Mouse (Mus musculus): Measurements from ENCODE around the gene R3hdml. TPM values are rescaled to one million over a fixed set of nuclear protein-coding genes. Genes with fewer than 3 reads are reported as not detected.

Gene R3hdml
- total and polyA plus RNA-seq, 2 experiments from 2014 or later, result not detected

GRCm38 (mm10) chr2:163503191-163503590 is 11.1 kb downstream of the R3hdml start:
- no peak overlapping the region for H3K27ac ChIP-seq (ENCODE audit: low read depth)
- no peak overlapping the region for H3K9ac ChIP-seq (replicated peaks; ENCODE audit: low read depth, low read length)
- 62% methylated on average over 7 of the region's 7 CpGs for WGBS
- TF ChIP-seq CTCF (IDR thresholded peaks at IDR 0.05; ENCODE audit: low read depth) (no peak), EP300 (IDR thresholded peaks at IDR 0.05; ENCODE audit: low read depth) (no peak)
- H3K9me3 ChIP-seq (replicated peaks; ENCODE audit: control insufficient read depth, low read length), result no peaks in the 10 kb centered on the region
- DNase-seq (ENCODE audit: low spot score), result no peak
- H3K27me3 ChIP-seq (ENCODE audit: control insufficient read depth, insufficient read depth, low read length), result no peaks in the 10 kb centered on the region
- H3K4me1 ChIP-seq (ENCODE audit: control insufficient read depth, insufficient read depth), result no peaks in the 10 kb centered on the region
- H3K36me3 ChIP-seq (replicated peaks; ENCODE audit: control insufficient read depth, insufficient read depth, low read length), result no peaks in the 10 kb centered on the region
- H3K4me2 ChIP-seq (ENCODE audit: low read depth, low read length), result no peak overlapping the region
- ATAC-seq (ENCODE audit: insufficient read depth, low read depth), result no peak
- H3K4me3 ChIP-seq (ENCODE audit: low read depth, low read length), result no peak overlapping the region

- no peak within 1 kb of the TSS for H3K4me3 ChIP-seq (ENCODE audit: low read depth, low read length)
- ATAC-seq (ENCODE audit: insufficient read depth, low read depth) (no peak), DNase-seq (ENCODE audit: low spot score) (no peak)
- no peaks in the 10 kb centered on the region for H3K27me3 ChIP-seq (ENCODE audit: control insufficient read depth, insufficient read depth, low read length)
- no peak for TF ChIP-seq CTCF (IDR thresholded peaks at IDR 0.05; ENCODE audit: low read depth)
- TF ChIP-seq EP300 (IDR thresholded peaks at IDR 0.05; ENCODE audit: low read depth), result no peak
- H3K36me3 ChIP-seq (replicated peaks; ENCODE audit: control insufficient read depth, insufficient read depth, low read length), result no peaks in the 10 kb centered on the region
- WGBS, result 73% methylated on average over 10 of the region's 10 CpGs
- H3K9ac ChIP-seq (replicated peaks; ENCODE audit: low read depth, low read length), result no peak within 1 kb of the TSS
- H3K4me1 ChIP-seq (ENCODE audit: control insufficient read depth, insufficient read depth), result no peaks in the 10 kb centered on the region
- no peak within 1 kb of the TSS for H3K4me2 ChIP-seq (ENCODE audit: low read depth, low read length)
- H3K27ac ChIP-seq (ENCODE audit: low read depth), result no peak within 1 kb of the TSS
- no peaks in the 10 kb centered on the region for H3K9me3 ChIP-seq (replicated peaks; ENCODE audit: control insufficient read depth, low read length)
These were observed 14.3 kb downstream of the R3hdml start, which contains the start of gene Hnf4a for GRCm38 (mm10) chr2:163506300-163507004. Gene Hnf4a, plus strand, starts transcription at chr2:163506808.

GRCm38 (mm10) chr2:163525761-163526243 is 33.7 kb downstream of the R3hdml start:
- DNase-seq (ENCODE audit: low spot score), result no peak
- no peaks in the 10 kb centered on the region for H3K9me3 ChIP-seq (replicated peaks; ENCODE audit: control insufficient read depth, low read length)
- no peak for ATAC-seq (ENCODE audit: insufficient read depth, low read depth)
- TF ChIP-seq CTCF (IDR thresholded peaks at IDR 0.05; ENCODE audit: low read depth) (0 out of 2 replicates have a peak, but pooled peaks have one; percentile 9), EP300 (IDR thresholded peaks at IDR 0.05; ENCODE audit: low read depth) (no peak)
- no peak overlapping the region for H3K27ac ChIP-seq (ENCODE audit: low read depth)
- H3K4me1 ChIP-seq (ENCODE audit: control insufficient read depth, insufficient read depth), result no peaks in the 10 kb centered on the region
- no peaks in the 10 kb centered on the region for H3K36me3 ChIP-seq (replicated peaks; ENCODE audit: control insufficient read depth, insufficient read depth, low read length)
- no peak overlapping the region for H3K4me3 ChIP-seq (ENCODE audit: low read depth, low read length)
- no peak overlapping the region for H3K9ac ChIP-seq (replicated peaks; ENCODE audit: low read depth, low read length)
- WGBS, result 62% methylated on average over 7 of the region's 7 CpGs
- H3K27me3 ChIP-seq (ENCODE audit: control insufficient read depth, insufficient read depth, low read length), result 0 out of 2 replicates have a peak, but pooled peaks cover 4% of the 10 kb centered on the region
- H3K4me2 ChIP-seq (ENCODE audit: low read depth, low read length), result no peak overlapping the region

- DNase-seq (ENCODE audit: low spot score) (no peak), ATAC-seq (ENCODE audit: insufficient read depth, low read depth) (no peak)
- Histone ChIP-seq H3K9me3 (replicated peaks; ENCODE audit: control insufficient read depth, low read length) (no peaks in the 10 kb centered on the region), H3K4me1 (ENCODE audit: control insufficient read depth, insufficient read depth) (no peaks in the 10 kb centered on the region), H3K36me3 (replicated peaks; ENCODE audit: control insufficient read depth, insufficient read depth, low read length) (no peaks in the 10 kb centered on the region), H3K4me2 (ENCODE audit: low read depth, low read length) (no peak overlapping the region), H3K9ac (replicated peaks; ENCODE audit: low read depth, low read length) (no peak overlapping the region), H3K4me3 (ENCODE audit: low read depth, low read length) (no peak overlapping the region), H3K27me3 (ENCODE audit: control insufficient read depth, insufficient read depth, low read length) (peaks cover 9% of the 10 kb centered on the region; the same call in 1 of the 2 replicates), H3K27ac (ENCODE audit: low read depth) (no peak overlapping the region)
- TF ChIP-seq EP300 (IDR thresholded peaks at IDR 0.05; ENCODE audit: low read depth), result no peak
- TF ChIP-seq CTCF (IDR thresholded peaks at IDR 0.05; ENCODE audit: low read depth), result no peak
- 72% methylated on average over 2 of the region's 2 CpGs for WGBS
These were observed 35.4 kb downstream of the R3hdml start for GRCm38 (mm10) chr2:163527497-163527896.

- Histone ChIP-seq H3K4me2 (ENCODE audit: low read depth, low read length) (no peak overlapping the region), H3K9me3 (replicated peaks; ENCODE audit: control insufficient read depth, low read length) (no peaks in the 10 kb centered on the region), H3K4me3 (ENCODE audit: low read depth, low read length) (no peak overlapping the region), H3K27ac (ENCODE audit: low read depth) (no peak overlapping the region), H3K4me1 (ENCODE audit: control insufficient read depth, insufficient read depth) (no peaks in the 10 kb centered on the region), H3K36me3 (replicated peaks; ENCODE audit: control insufficient read depth, insufficient read depth, low read length) (no peaks in the 10 kb centered on the region), H3K27me3 (ENCODE audit: control insufficient read depth, insufficient read depth, low read length) (peaks cover 23% of the 10 kb centered on the region), H3K9ac (replicated peaks; ENCODE audit: low read depth, low read length) (no peak overlapping the region)
- no peak for DNase-seq (ENCODE audit: low spot score)
- ATAC-seq (ENCODE audit: insufficient read depth, low read depth), result no peak
- WGBS, result 24% methylated on average over 8 of the region's 8 CpGs
- TF ChIP-seq CTCF (IDR thresholded peaks at IDR 0.05; ENCODE audit: low read depth) (no peak), EP300 (IDR thresholded peaks at IDR 0.05; ENCODE audit: low read depth) (no peak)
These were observed 38.3 kb downstream of the R3hdml start for GRCm38 (mm10) chr2:163530418-163530817.
